Mouse (Mus musculus) hindlimb bud, embryonic 11.5 days (tissue): Measurements from ENCODE around the gene Fam163a.

Source experiments
- DNase-seq: peaks from one replicate; pipeline ENCODE4 v3.0.0-alpha.2; 2012; ENCODE audit warnings: low read depth, low spot score; ENCODE audit errors: extremely low spot score

Fam163a gene

DNA sequence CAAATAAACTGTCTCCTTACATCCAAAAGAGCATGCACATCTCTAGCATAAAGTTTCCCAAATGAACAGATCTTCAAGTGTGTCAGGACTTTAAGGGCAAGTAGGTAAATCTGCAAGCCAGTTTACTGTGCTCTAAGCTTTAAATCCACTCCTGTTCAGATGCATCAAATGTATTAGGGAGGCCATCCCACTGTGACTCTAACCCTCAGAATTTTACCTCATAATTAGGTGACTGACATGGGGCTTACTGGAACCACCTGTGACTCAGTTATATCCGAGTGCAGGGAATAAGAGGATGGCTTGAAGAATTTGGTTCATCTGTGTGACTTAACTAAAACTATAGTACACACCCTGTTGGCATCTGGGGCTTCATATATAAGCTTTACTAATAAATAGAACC, 170.2 kb downstream of the Fam163a start:
- DNase-seq, result no peak

- DNase-seq, result no peak
These were observed 170.9 kb downstream of the Fam163a start for GRCm38 (mm10) chr1:156033921-156034320.

GRCm38 (mm10) chr1:156028340-156028975, 176.4 kb downstream of the Fam163a start:
- no peak for DNase-seq

GRCm38 (mm10) chr1:156027849-156028248, 177.0 kb downstream of the Fam163a start:
- DNase-seq, result no peak
